ENCODE assay signal across 17 mouse cellular contexts in genomic region chr4:138033871-138034270, GRCm38 (mm10). TPM values are rescaled to one million over a fixed set of nuclear protein-coding genes. Genes with fewer than 3 reads are reported as not detected.
DNase-seq lines count a peak whose midpoint lies in the region; ATAC-seq and TF ChIP-seq lines count a peak whose summit lies in the region.
"Had no signal": no experiment of that assay in that cellular context is flagged by ENCODE, and none has a peak within 500 bp of the region (broad histone marks: within the 10 kb centered on the region; RNA-seq: fewer than 3 reads in every experiment).

No protein-coding gene starts in this region.

- no peak for ATAC-seq in intestine, postnatal 0 days
- ATAC-seq in intestine, embryonic 16.5 days = no peak
- ATAC-seq in lung, embryonic 14.5 days (ENCODE audit: insufficient read depth) = no peak
- ATAC-seq in frontal cortex, adult (ENCODE audit: low TSS enrichment) = no peak
- ATAC-seq: inflammation-experienced regulatory T-cells, adult 6 months had no signal

- no peak overlapping the region for H3K27ac ChIP-seq in intestine, postnatal 0 days (ENCODE audit: low read depth, low read length)
- H3K27ac ChIP-seq in intestine, embryonic 16.5 days (ENCODE audit: low read length) = no peak overlapping the region
- H3K27ac ChIP-seq in lung, embryonic 14.5 days (ENCODE audit: low read depth) = no peak overlapping the region
- no peak overlapping the region for H3K27ac ChIP-seq in ES-Bruce4 (ENCODE audit: insufficient read depth, low read length)
- no peak overlapping the region for H3K27ac ChIP-seq in embryonic fibroblast, embryonic 13.5 days (ENCODE audit: insufficient read depth, low read length)
- H3K27ac ChIP-seq: embryonic facial prominence, embryonic 12.5 days; limb, embryonic 10.5 days had no signal

- H3K4me3 ChIP-seq in intestine, postnatal 0 days (ENCODE audit: low read depth, low read length) = no peak overlapping the region
- H3K4me3 ChIP-seq in intestine, embryonic 16.5 days (ENCODE audit: low read length) = no peak overlapping the region
- H3K4me3 ChIP-seq in lung, embryonic 14.5 days (ENCODE audit: low read depth, low read length) = no peak overlapping the region
- no peak overlapping the region for H3K4me3 ChIP-seq in ES-Bruce4 (ENCODE audit: low read depth, low read length)
- H3K4me3 ChIP-seq in embryonic fibroblast, embryonic 13.5 days (ENCODE audit: insufficient read depth, low read length) = no peak overlapping the region
- H3K4me3 ChIP-seq: embryonic facial prominence, embryonic 12.5 days; heart, embryonic 12.5 days; limb, embryonic 10.5 days had no signal

- no peak for DNase-seq in lung, embryonic 14.5 days
- DNase-seq in lung, postnatal 14 days = no peak
- DNase-seq in urinary bladder, postnatal 14 days (ENCODE audit: low spot score) = no peak
- DNase-seq: cerebellum, adult 11 months; cerebellum, postnatal 25 days; heart, postnatal 4 days; kidney, postnatal 25 days; lung, adult 18-20 months had no signal

- H3K4me2 ChIP-seq in intestine, postnatal 0 days (replicated peaks; ENCODE audit: low read depth) = no peak overlapping the region
- H3K4me2 ChIP-seq in intestine, embryonic 16.5 days (ENCODE audit: low read depth, low read length) = no peak overlapping the region
- no peak overlapping the region for H3K4me2 ChIP-seq in lung, embryonic 14.5 days
- H3K4me2 ChIP-seq: embryonic facial prominence, embryonic 12.5 days; heart, embryonic 12.5 days had no signal

- 87% methylated on average over 4 of the region's 4 CpGs for WGBS in intestine, postnatal 0 days
- 91% methylated on average over 4 of the region's 4 CpGs for WGBS in intestine, embryonic 16.5 days
- WGBS in lung, embryonic 14.5 days = 77% methylated on average over 4 of the region's 4 CpGs

- H3K9me3 ChIP-seq in intestine, postnatal 0 days (ENCODE audit: control insufficient read depth) = no peaks in the 10 kb centered on the region
- H3K9me3 ChIP-seq in intestine, embryonic 16.5 days (ENCODE audit: control insufficient read depth, low read length) = no peaks in the 10 kb centered on the region
- H3K9me3 ChIP-seq in lung, embryonic 14.5 days (ENCODE audit: low read depth, low read length) = no peaks in the 10 kb centered on the region
- no peaks in the 10 kb centered on the region for H3K9me3 ChIP-seq in ES-Bruce4 (replicated peaks; ENCODE audit: control insufficient read depth, insufficient read depth, low read length, poor library complexity, severe bottlenecking)
- H3K9me3 ChIP-seq: embryonic facial prominence, embryonic 12.5 days; heart, embryonic 12.5 days; limb, embryonic 10.5 days had no signal

- no peak for TF ChIP-seq POLR2A in ES-Bruce4 (IDR thresholded peaks at IDR 0.05; ENCODE audit: insufficient read depth, low read length)
- TF ChIP-seq POLR2A in embryonic fibroblast, embryonic 13.5 days (IDR thresholded peaks at IDR 0.05; ENCODE audit: low read depth, low read length) = no peak

- no peak for TF ChIP-seq EP300 in ES-Bruce4 (IDR thresholded peaks at IDR 0.05; ENCODE audit: insufficient read depth, low read depth, low read length)

- H3K36me3 ChIP-seq in intestine, postnatal 0 days (ENCODE audit: control insufficient read depth, insufficient read depth) = peaks cover 46% of the 10 kb centered on the region
- H3K36me3 ChIP-seq in intestine, embryonic 16.5 days (ENCODE audit: control insufficient read depth, insufficient read depth, low read length) = 0 out of 2 replicates have a peak, but pooled peaks cover 2% of the 10 kb centered on the region
- peaks cover 43% of the 10 kb centered on the region for H3K36me3 ChIP-seq in lung, embryonic 14.5 days (ENCODE audit: insufficient read depth)
- no peaks in the 10 kb centered on the region for H3K36me3 ChIP-seq in ES-Bruce4 (ENCODE audit: control insufficient read depth, insufficient read depth, low read length, poor library complexity, severe bottlenecking)

- TF ChIP-seq CTCF in intestine, postnatal 0 days (IDR thresholded peaks at IDR 0.05; ENCODE audit: low read depth) = peak; percentile 57
- peak; percentile 36; the same call in 1 of the 2 replicates for TF ChIP-seq CTCF in lung, embryonic 14.5 days (IDR thresholded peaks at IDR 0.05; ENCODE audit: low read depth)
- peak; percentile 57 for TF ChIP-seq CTCF in ES-Bruce4 (IDR thresholded peaks at IDR 0.05; ENCODE audit: low read depth, low read length)
- TF ChIP-seq CTCF in embryonic fibroblast, embryonic 13.5 days (IDR thresholded peaks at IDR 0.05; ENCODE audit: borderline replicate concordance, insufficient read depth, low read length) = 0 out of 2 replicates have a peak, but pooled peaks have one; percentile 15

- no peaks in the 10 kb centered on the region for H3K4me1 ChIP-seq in intestine, postnatal 0 days (replicated peaks; ENCODE audit: control insufficient read depth, insufficient read depth, low read length)
- H3K4me1 ChIP-seq in intestine, embryonic 16.5 days (ENCODE audit: control insufficient read depth, insufficient read depth, low read length) = no peaks in the 10 kb centered on the region
- H3K4me1 ChIP-seq in lung, embryonic 14.5 days (ENCODE audit: insufficient read depth) = no peaks in the 10 kb centered on the region
- H3K4me1 ChIP-seq in ES-Bruce4 (ENCODE audit: control insufficient read depth, insufficient read depth, low read length) = peaks cover 5% of the 10 kb centered on the region
- H3K4me1 ChIP-seq in embryonic fibroblast, embryonic 13.5 days (ENCODE audit: control insufficient read depth, insufficient read depth, low read length) = peaks cover 5% of the 10 kb centered on the region; the same call in 1 of the 2 replicates

- no peak overlapping the region for H3K9ac ChIP-seq in intestine, postnatal 0 days (ENCODE audit: low read depth, low read length)
- no peak overlapping the region for H3K9ac ChIP-seq in intestine, embryonic 16.5 days (ENCODE audit: low read depth, low read length)
- no peak overlapping the region for H3K9ac ChIP-seq in lung, embryonic 14.5 days
- H3K9ac ChIP-seq in ES-Bruce4 (ENCODE audit: low read depth, poor library complexity, severe bottlenecking) = no peak overlapping the region
- H3K9ac ChIP-seq: embryonic facial prominence, embryonic 12.5 days; heart, embryonic 12.5 days had no signal

- H3K27me3 ChIP-seq in intestine, postnatal 0 days (replicated peaks; ENCODE audit: control insufficient read depth, insufficient read depth, low read length) = no peaks in the 10 kb centered on the region
- no peaks in the 10 kb centered on the region for H3K27me3 ChIP-seq in intestine, embryonic 16.5 days (replicated peaks; ENCODE audit: control insufficient read depth, insufficient read depth, low read length)
- no peaks in the 10 kb centered on the region for H3K27me3 ChIP-seq in lung, embryonic 14.5 days (ENCODE audit: insufficient read depth, low read length)
- H3K27me3 ChIP-seq in ES-Bruce4 (ENCODE audit: control insufficient read depth, insufficient read depth, low read length, poor library complexity, severe bottlenecking) = no peaks in the 10 kb centered on the region
- H3K27me3 ChIP-seq: embryonic facial prominence, embryonic 12.5 days; heart, embryonic 12.5 days had no signal

RNA-seq across cellular contexts. Expression of gene Eif4g3, which starts 41.0 kb away (rescaled TPM):
- polyA plus RNA-seq in intestine, postnatal 0 days (2015; fragmentation: Nextera tagmentation; extraction: Ambion mirVana) = 11.9 and 12.5 TPM in 2 replicates
- 16.4 and 18.0 TPM in 2 replicates for polyA plus RNA-seq in intestine, embryonic 16.5 days (2015; fragmentation: Nextera tagmentation; extraction: Ambion mirVana)
- polyA plus RNA-seq in lung, embryonic 14.5 days (2014; fragmentation: Nextera tagmentation; extraction: Ambion mirVana) = 38.9 and 42.9 TPM in 2 replicates
- 71.7 TPM in 2 replicates for polyA plus RNA-seq in ES-Bruce4 (2011; ENCODE audit: insufficient read depth, insufficient read length, low read depth, missing spikeins)
- polyA plus RNA-seq in embryonic fibroblast, embryonic 13.5 days (2011; ENCODE audit: insufficient read length, low read depth, missing spikeins) = 83.4 and 92.1 TPM in 2 replicates
